Mouse (Mus musculus) neural tube, embryonic 15.5 days (tissue): ENCODE results near the gene Dcdc2a. TPM values are rescaled to one million over a fixed set of nuclear protein-coding genes. Genes with fewer than 3 reads are reported as not detected.

ENCODE experiments used
- ATAC-seq: fragments of 200-750 bp; cut with Nextera tagmentation; 2 replicates; pipeline ENCODE4 v1.8.0; 2017; ENCODE audit warnings: mild to moderate bottlenecking, moderate TSS enrichment, moderate library complexity; ENCODE audit not compliant: low FRiP score
- H3K27ac ChIP-seq: fragments of 300-500 bp; sonication (generic); replicated peaks from 2 replicates; pipeline ENCODE4 v1.5.1; 2015; ENCODE audit warnings: mild to moderate bottlenecking, inconsistent platforms
- H3K27me3 ChIP-seq: fragments of 300-500 bp; sonication (generic); replicated peaks from 2 replicates; pipeline ENCODE4 v1.6.1; 2015; ENCODE audit warnings: inconsistent platforms
- H3K36me3 ChIP-seq: fragments of 300-500 bp; sonication (generic); 2 replicates; pipeline ENCODE4 v1.6.1; 2015; ENCODE audit warnings: inconsistent platforms
- H3K4me1 ChIP-seq: fragments of 300-500 bp; sonication (generic); 2 replicates; pipeline ENCODE4 v1.6.1; 2015; ENCODE audit warnings: inconsistent platforms
- H3K4me2 ChIP-seq: fragments of 300-500 bp; sonication (generic); 2 replicates; pipeline ENCODE4 v1.6.1; 2015; ENCODE audit warnings: inconsistent platforms, mild to moderate bottlenecking, moderate library complexity
- H3K4me3 ChIP-seq: fragments of 300-500 bp; sonication (generic); replicated peaks from 2 replicates; pipeline ENCODE4 v1.5.1; 2015; ENCODE audit warnings: mild to moderate bottlenecking, inconsistent platforms
- H3K9ac ChIP-seq: fragments of 300-500 bp; sonication (generic); replicated peaks from 2 replicates; pipeline ENCODE4 v1.6.1; 2015; ENCODE audit warnings: mild to moderate bottlenecking, inconsistent platforms
- H3K9me3 ChIP-seq: fragments of 300-500 bp; sonication (generic); replicated peaks from 2 replicates; pipeline ENCODE4 v1.6.1; 2016; ENCODE audit warnings: inconsistent platforms
- WGBS: fragments of 180-500 bp; shearing (Covaris S2); methylation state at CpG from one replicate; pipeline ENCODE4 v1.1.7; 2015; ENCODE audit warnings: mixed read lengths; 5-methylcytosine and 5-hydroxymethylcytosine counted together
- polyA plus RNA-seq: library from polyadenylated mRNA; unstranded; fragments of >200 nt; fragmentation: Nextera tagmentation; extraction: Ambion mirVana; gene quantifications from 2 replicates; pipeline ENCODE4 v1.2.1, GENCODE M21; 2015

The Dcdc2a gene
- polyA plus RNA-seq, 1 experiment from 2014 or later: 2.3 TPM

- Histone ChIP-seq H3K27ac (no peak overlapping the region), H3K4me2 (no peak overlapping the region), H3K36me3 (no peaks in the 10 kb centered on the region), H3K4me3 (no peak overlapping the region), H3K4me1 (peaks cover 17% of the 10 kb centered on the region), H3K27me3 (peaks cover 15% of the 10 kb centered on the region), H3K9me3 (no peaks in the 10 kb centered on the region), H3K9ac (no peak overlapping the region)
- no peak for ATAC-seq
- WGBS: 92% methylated on average over 5 of the region's 5 CpGs
Measured at GRCm38 (mm10) chr13:25052671-25053070, 3.1 kb upstream of the Dcdc2a start.

- H3K27ac ChIP-seq: no peak overlapping the region
- H3K36me3 ChIP-seq: no peaks in the 10 kb centered on the region
Measured at GRCm38 (mm10) chr13:25055111-25055554, 671 bp upstream of the Dcdc2a start.

DNA sequence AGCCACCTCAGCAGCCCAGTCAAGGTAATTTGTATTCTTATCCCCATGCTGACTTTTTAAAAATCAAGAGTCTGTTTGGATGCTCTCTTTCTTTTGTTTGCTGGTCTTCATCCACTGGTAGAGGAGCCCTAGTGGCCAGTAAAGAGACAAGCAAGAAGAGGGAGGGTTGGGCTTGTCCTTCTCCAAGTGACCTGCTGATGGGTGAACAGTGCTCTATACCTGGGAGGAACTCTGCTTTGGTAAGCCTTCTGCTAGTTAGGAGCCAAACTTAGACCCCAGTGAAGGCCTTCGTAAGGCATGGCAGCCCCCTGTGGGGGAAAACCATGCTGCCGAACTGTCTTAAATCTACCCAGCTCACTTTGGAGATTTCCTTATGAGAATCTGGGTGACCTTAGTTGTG is 10.9 kb downstream of the Dcdc2a start:
- Histone ChIP-seq H3K9ac (no peak overlapping the region), H3K4me2 (no peak overlapping the region), H3K27ac (no peak overlapping the region), H3K36me3 (no peaks in the 10 kb centered on the region), H3K4me3 (no peak overlapping the region), H3K27me3 (no peaks in the 10 kb centered on the region), H3K4me1 (no peaks in the 10 kb centered on the region), H3K9me3 (no peaks in the 10 kb centered on the region)
- no peak for ATAC-seq
- WGBS: 95% methylated on average over 2 of the region's 2 CpGs

More at GRCm38 (mm10) chr13:25055111-25055554, 671 bp upstream of the Dcdc2a start:
- ATAC-seq: peak; percentile 93
- no peaks in the 10 kb centered on the region for H3K9me3 ChIP-seq
- H3K4me1 ChIP-seq: peaks cover 17% of the 10 kb centered on the region
- under 1% methylated on average over 35 of the region's 35 CpGs for WGBS
- H3K4me3 ChIP-seq: peak overlapping the region; percentile 57
- H3K27me3 ChIP-seq: peaks cover 15% of the 10 kb centered on the region
- peak overlapping the region; percentile 48 for H3K9ac ChIP-seq
- H3K4me2 ChIP-seq: peak overlapping the region; percentile 98

GRCm38 (mm10) chr13:25067183-25067582 is 11.4 kb downstream of the Dcdc2a start:
- H3K36me3 ChIP-seq: no peaks in the 10 kb centered on the region
- no peaks in the 10 kb centered on the region for H3K9me3 ChIP-seq
- no peak overlapping the region for H3K4me2 ChIP-seq
- 85% methylated on average over 4 of the region's 4 CpGs for WGBS
- no peaks in the 10 kb centered on the region for H3K4me1 ChIP-seq
- H3K27ac ChIP-seq: no peak overlapping the region
- H3K4me3 ChIP-seq: no peak overlapping the region
- no peak for ATAC-seq
- H3K27me3 ChIP-seq: no peaks in the 10 kb centered on the region
- H3K9ac ChIP-seq: no peak overlapping the region

GRCm38 (mm10) chr13:25069765-25070164 is 14.0 kb downstream of the Dcdc2a start:
- H3K4me3 ChIP-seq: no peak overlapping the region
- ATAC-seq: no peak
- H3K9me3 ChIP-seq: no peaks in the 10 kb centered on the region
- no peaks in the 10 kb centered on the region for H3K36me3 ChIP-seq
- WGBS: 87% methylated on average over 4 of the region's 4 CpGs
- H3K9ac ChIP-seq: no peak overlapping the region
- no peak overlapping the region for H3K27ac ChIP-seq
- no peaks in the 10 kb centered on the region for H3K27me3 ChIP-seq
- no peaks in the 10 kb centered on the region for H3K4me1 ChIP-seq
- H3K4me2 ChIP-seq: no peak overlapping the region

- Histone ChIP-seq H3K9me3 (no peaks in the 10 kb centered on the region), H3K4me1 (no peaks in the 10 kb centered on the region), H3K4me2 (no peak overlapping the region), H3K27me3 (no peaks in the 10 kb centered on the region), H3K36me3 (no peaks in the 10 kb centered on the region), H3K27ac (no peak overlapping the region), H3K9ac (no peak overlapping the region), H3K4me3 (no peak overlapping the region)
- WGBS: 86% methylated on average over 4 of the region's 4 CpGs
- ATAC-seq: no peak
Measured at GRCm38 (mm10) chr13:25070791-25071190, 15.0 kb downstream of the Dcdc2a start.

- Histone ChIP-seq H3K27me3 (no peaks in the 10 kb centered on the region), H3K4me2 (no peak overlapping the region), H3K4me1 (0 out of 2 replicates have a peak, but pooled peaks cover 4% of the 10 kb centered on the region), H3K36me3 (no peaks in the 10 kb centered on the region), H3K9ac (no peak overlapping the region), H3K4me3 (no peak overlapping the region), H3K9me3 (no peaks in the 10 kb centered on the region), H3K27ac (no peak overlapping the region)
- ATAC-seq: no peak; the same call in 1 of the 2 replicates
- WGBS: 6% methylated on average over 7 of the region's 7 CpGs
Measured at GRCm38 (mm10) chr13:25077262-25077661, 21.5 kb downstream of the Dcdc2a start.

DNA sequence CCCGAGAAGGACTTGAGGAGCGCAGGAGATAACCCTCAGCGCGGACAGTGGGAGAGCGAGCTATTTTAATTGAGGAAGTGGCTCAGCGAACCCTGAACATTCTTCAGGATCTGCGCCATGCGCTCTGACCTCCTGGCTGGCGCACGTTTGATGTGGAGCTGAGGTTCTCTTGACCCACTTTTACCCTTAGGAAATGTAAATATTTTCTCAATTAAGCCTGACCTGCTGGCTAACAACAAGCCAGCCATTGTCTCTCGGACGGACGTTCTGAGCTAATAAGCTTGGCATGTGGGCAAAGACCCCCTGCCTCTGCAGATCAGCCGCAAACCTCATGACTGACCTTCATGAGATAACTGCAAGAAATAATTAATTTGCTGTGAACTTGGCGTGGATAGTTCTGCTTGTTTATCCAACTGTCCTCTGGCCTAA is 27.4 kb downstream of the Dcdc2a start:
- no peak overlapping the region for H3K9ac ChIP-seq
- H3K9me3 ChIP-seq: no peaks in the 10 kb centered on the region
- no peaks in the 10 kb centered on the region for H3K36me3 ChIP-seq
- no peaks in the 10 kb centered on the region for H3K4me1 ChIP-seq
- no peak for ATAC-seq
- no peak overlapping the region for H3K27ac ChIP-seq
- no peak overlapping the region for H3K4me2 ChIP-seq
- 41% methylated on average over 15 of the region's 15 CpGs for WGBS
- H3K4me3 ChIP-seq: no peak overlapping the region
- 0 out of 2 replicates have a peak, but pooled peaks cover 3% of the 10 kb centered on the region for H3K27me3 ChIP-seq

GRCm38 (mm10) chr13:25085147-25085546 is 29.3 kb downstream of the Dcdc2a start:
- no peaks in the 10 kb centered on the region for H3K4me1 ChIP-seq
- H3K9ac ChIP-seq: no peak overlapping the region
- no peaks in the 10 kb centered on the region for H3K36me3 ChIP-seq
- 0 out of 2 replicates have a peak, but pooled peaks cover 3% of the 10 kb centered on the region for H3K27me3 ChIP-seq
- H3K27ac ChIP-seq: no peak overlapping the region
- ATAC-seq: no peak
- no peak overlapping the region for H3K4me2 ChIP-seq
- 89% methylated on average over 7 of the region's 7 CpGs for WGBS
- no peak overlapping the region for H3K4me3 ChIP-seq
- H3K9me3 ChIP-seq: no peaks in the 10 kb centered on the region

DNA sequence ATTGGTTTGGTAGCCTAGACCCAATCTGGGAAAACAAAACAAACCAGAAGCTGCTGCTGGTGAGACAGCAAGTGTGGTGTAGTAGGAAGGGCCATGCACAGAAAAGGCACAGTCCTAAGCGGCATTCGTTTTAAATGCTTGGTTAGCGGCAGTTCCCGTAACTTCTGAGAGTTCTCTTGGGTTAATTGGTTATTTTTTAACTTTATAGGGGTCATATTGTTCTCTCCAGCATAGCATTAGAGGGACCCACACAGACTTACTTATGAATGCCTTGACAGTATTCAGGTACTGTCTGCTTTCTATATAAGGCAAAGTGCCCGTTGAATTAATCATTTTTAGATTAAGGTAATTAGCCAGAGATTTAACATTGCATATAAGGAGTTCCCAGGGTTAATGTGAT is 35.5 kb downstream of the Dcdc2a start:
- Histone ChIP-seq H3K4me1 (no peaks in the 10 kb centered on the region), H3K27me3 (no peaks in the 10 kb centered on the region), H3K4me3 (no peak overlapping the region), H3K9ac (no peak overlapping the region), H3K27ac (no peak overlapping the region), H3K9me3 (no peaks in the 10 kb centered on the region), H3K4me2 (no peak overlapping the region), H3K36me3 (no peaks in the 10 kb centered on the region)
- WGBS: 66% methylated on average over 5 of the region's 5 CpGs
- no peak for ATAC-seq

DNA sequence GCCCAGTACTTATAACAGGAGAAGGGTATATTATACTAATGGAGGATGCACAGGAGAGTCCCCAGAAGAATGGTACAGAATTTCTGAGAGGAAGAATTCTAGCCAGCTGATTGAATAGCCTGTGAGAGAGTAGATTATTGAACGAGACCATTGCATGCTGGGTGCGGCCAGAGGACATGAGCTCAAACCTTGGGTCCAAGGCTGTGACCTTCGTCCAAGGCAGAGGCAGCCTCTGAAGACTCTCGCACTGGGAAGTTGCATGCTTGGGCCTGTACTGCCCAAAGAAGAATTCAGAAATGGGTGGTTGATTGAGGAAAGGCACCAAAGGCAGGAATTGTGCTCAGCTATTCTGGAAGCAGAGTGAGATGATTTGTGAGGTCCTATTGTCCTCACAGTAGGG is 38.0 kb downstream of the Dcdc2a start:
- H3K27ac ChIP-seq: no peak overlapping the region
- no peak overlapping the region for H3K4me3 ChIP-seq
- WGBS: 89% methylated on average over 4 of the region's 4 CpGs
- no peak for ATAC-seq
- no peak overlapping the region for H3K4me2 ChIP-seq
- no peaks in the 10 kb centered on the region for H3K4me1 ChIP-seq
- no peaks in the 10 kb centered on the region for H3K9me3 ChIP-seq
- H3K27me3 ChIP-seq: no peaks in the 10 kb centered on the region
- H3K9ac ChIP-seq: no peak overlapping the region
- H3K36me3 ChIP-seq: no peaks in the 10 kb centered on the region

DNA sequence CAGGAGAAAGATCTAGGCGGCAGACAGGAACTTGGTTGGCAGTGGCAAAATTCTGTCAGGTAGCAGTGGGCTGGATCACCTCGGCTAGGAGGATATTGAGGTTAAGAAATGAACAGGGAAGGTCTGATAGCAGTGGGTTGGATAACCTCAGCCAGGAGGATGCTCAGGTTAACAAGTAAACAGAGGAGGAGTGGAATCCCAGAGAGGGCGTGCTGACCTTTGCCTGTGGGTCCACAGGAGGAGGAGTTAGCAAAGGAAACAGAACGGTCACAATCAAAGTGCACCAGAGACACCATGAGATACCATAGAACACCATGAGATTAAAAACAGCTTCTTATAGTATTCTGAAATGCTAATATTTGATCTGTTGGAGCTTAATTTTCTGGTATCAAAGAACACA is 38.6 kb downstream of the Dcdc2a start:
- H3K27ac ChIP-seq: no peak overlapping the region
- no peak for ATAC-seq
- H3K9ac ChIP-seq: no peak overlapping the region
- no peaks in the 10 kb centered on the region for H3K27me3 ChIP-seq
- no peak overlapping the region for H3K4me2 ChIP-seq
- no peaks in the 10 kb centered on the region for H3K9me3 ChIP-seq
- no peaks in the 10 kb centered on the region for H3K4me1 ChIP-seq
- no peak overlapping the region for H3K4me3 ChIP-seq
- no peaks in the 10 kb centered on the region for H3K36me3 ChIP-seq
- 80% methylated on average over 4 of the region's 4 CpGs for WGBS

DNA sequence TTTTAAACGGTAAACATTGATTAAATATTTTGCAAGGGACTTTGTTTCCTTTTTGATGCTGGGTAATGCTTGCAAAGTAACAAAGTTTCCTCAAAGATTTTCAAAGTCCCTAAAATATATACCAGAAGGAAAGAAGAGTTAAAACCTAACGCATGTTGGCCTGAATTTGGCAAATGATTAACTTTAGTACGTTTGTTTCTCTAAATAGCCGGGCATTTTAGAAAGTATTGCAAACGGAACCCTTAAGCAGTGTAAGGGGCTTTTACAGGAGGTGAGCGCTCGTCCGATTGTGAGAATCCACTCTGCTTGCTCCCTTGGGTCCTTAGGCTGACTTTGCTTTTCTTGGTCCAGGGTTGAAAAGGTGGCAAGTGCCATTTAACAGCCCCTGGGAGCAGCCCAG is 41.5 kb downstream of the Dcdc2a start:
- Histone ChIP-seq H3K27ac (no peak overlapping the region), H3K9me3 (no peaks in the 10 kb centered on the region), H3K27me3 (no peaks in the 10 kb centered on the region), H3K4me3 (no peak overlapping the region), H3K36me3 (no peaks in the 10 kb centered on the region), H3K4me2 (no peak overlapping the region), H3K9ac (no peak overlapping the region), H3K4me1 (no peaks in the 10 kb centered on the region)
- 47% methylated on average over 8 of the region's 8 CpGs for WGBS
- ATAC-seq: no peak
